Mouse (Mus musculus): ENCODE results near the gene Lonrf2. TPM values are rescaled to one million over a fixed set of nuclear protein-coding genes. Genes with fewer than 3 reads are reported as not detected.

Lonrf2 gene
- polyA plus RNA-seq, 1 experiment from 2014 or later, result 1.2 TPM

DNA sequence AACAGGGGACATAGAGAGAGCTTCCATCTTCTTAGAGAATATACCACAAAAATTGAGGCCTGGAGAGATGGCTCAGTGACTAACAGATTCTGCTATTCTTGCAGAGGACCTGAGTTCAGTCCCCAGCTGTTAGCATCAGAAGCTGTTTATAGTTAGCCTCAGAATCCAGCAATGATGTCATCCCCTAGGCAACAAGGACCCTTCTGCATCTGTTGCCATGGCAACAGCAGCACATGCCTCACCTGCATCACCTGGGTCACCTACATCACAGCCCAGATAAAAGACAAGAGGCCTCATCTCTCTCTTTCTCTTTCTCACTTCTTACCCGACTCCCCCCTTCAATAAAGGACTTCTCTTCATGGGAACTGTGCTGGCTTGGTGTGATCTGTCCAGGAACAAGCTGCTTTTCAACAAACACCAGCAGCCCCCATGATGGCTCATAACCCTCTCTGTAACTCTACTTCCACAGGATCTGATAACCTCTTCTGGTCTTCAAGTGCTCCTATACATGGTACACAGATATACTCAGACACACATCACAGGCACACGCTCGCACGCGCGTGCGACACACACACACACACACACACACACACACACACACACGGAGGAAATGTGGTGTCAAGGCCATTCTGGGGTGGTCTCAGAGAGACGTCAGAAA lies 24.5 kb upstream of the Lonrf2 start:
- DNase-seq (ENCODE audit: low spot score), result no peak
- WGBS, result 83% methylated on average over 9 of the region's 9 CpGs
- H3K36me3 ChIP-seq (replicated peaks), result no peaks in the 10 kb centered on the region
- H3K27me3 ChIP-seq (replicated peaks; ENCODE audit: low read depth, poor library complexity, severe bottlenecking), result no peaks in the 10 kb centered on the region
- H3K4me1 ChIP-seq, result no peaks in the 10 kb centered on the region
- H3K27ac ChIP-seq (replicated peaks), result no peak overlapping the region
- H3K9me3 ChIP-seq, result no peaks in the 10 kb centered on the region
- H3K4me3 ChIP-seq, result no peak overlapping the region

DNA sequence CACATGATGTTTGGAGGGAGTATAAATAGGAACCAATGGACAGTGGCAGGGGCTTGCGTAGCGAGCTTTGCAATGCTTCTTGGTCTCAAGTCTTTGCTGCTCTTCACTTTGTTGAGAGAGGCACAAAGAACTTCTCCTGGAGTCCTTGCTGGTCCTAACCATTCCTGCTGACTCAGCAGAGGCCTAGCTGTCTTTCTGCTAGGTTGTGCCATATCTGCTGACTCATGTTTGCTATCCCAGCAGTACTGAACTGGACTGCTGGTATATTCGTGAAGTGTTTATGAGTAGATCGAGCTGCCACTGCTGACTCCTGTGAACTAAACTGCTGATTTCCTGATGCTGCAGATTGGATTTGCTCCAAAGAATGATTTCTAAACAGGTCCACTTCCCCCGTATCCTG lies 23.7 kb upstream of the Lonrf2 start:
- no peak for DNase-seq (ENCODE audit: low spot score)
- Histone ChIP-seq H3K4me3 (no peak overlapping the region), H3K9me3 (no peaks in the 10 kb centered on the region), H3K27ac (replicated peaks) (no peak overlapping the region), H3K4me1 (no peaks in the 10 kb centered on the region), H3K27me3 (replicated peaks; ENCODE audit: low read depth, poor library complexity, severe bottlenecking) (no peaks in the 10 kb centered on the region; the same call in 1 of the 2 replicates), H3K36me3 (replicated peaks) (no peaks in the 10 kb centered on the region)
- 87% methylated on average over 5 of the region's 5 CpGs for WGBS

DNA sequence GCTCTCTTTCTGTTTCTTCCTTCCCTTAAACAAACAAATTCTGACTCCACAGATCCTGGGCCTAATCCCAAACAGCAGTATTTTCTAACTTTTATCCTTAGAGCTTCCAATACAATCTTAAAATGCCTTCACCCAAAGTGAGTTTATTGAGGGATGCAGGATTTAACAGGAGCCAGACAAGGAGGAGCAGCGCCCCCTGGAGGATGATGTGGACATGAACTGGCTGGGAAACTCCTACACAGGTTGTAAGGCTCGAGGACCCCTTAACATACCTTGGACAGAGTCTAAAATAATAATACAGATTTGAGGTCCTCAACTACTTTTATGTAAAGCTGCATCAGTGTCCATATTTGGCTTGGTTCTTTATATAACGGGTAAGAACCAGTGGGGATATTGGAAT lies 19.7 kb upstream of the Lonrf2 start:
- DNase-seq (ENCODE audit: low spot score), result peak; percentile 79
- no peak overlapping the region for H3K27ac ChIP-seq (replicated peaks)
- H3K36me3 ChIP-seq (replicated peaks), result no peaks in the 10 kb centered on the region
- H3K9me3 ChIP-seq, result no peaks in the 10 kb centered on the region
- no peaks in the 10 kb centered on the region; the same call in 1 of the 2 replicates for H3K27me3 ChIP-seq (replicated peaks; ENCODE audit: low read depth, poor library complexity, severe bottlenecking)
- H3K4me3 ChIP-seq, result no peak overlapping the region
- WGBS, result 22% methylated on average over 3 of the region's 3 CpGs
- no peaks in the 10 kb centered on the region for H3K4me1 ChIP-seq

DNA sequence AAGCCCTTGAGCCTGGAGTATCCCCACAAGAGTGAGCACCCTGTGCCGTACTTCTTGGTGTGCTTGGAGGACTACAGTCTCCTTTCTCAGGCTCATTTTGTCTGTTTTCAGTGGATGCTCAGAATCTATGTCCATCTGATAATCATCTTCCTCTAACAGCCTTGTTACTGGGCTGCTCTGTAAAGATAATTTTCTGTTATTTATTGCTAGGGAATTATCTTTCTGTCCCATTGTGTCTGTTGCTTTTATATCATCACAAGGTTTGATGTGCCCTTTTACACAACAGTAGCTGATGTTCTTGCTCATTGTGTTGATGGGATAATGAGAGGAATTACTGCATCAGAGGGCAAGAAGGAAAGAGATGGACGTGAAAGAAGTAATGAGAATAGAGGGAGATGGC lies 15.7 kb upstream of the Lonrf2 start:
- Histone ChIP-seq H3K4me3 (no peak overlapping the region), H3K27ac (replicated peaks) (no peak overlapping the region), H3K27me3 (replicated peaks; ENCODE audit: low read depth, poor library complexity, severe bottlenecking) (no peaks in the 10 kb centered on the region; the same call in 1 of the 2 replicates), H3K9me3 (no peaks in the 10 kb centered on the region), H3K36me3 (replicated peaks) (no peaks in the 10 kb centered on the region), H3K4me1 (peaks cover 4% of the 10 kb centered on the region; the same call in 1 of the 2 replicates)
- no peak for DNase-seq (ENCODE audit: low spot score)
- WGBS, result 74% methylated on average over 2 of the region's 2 CpGs

DNA sequence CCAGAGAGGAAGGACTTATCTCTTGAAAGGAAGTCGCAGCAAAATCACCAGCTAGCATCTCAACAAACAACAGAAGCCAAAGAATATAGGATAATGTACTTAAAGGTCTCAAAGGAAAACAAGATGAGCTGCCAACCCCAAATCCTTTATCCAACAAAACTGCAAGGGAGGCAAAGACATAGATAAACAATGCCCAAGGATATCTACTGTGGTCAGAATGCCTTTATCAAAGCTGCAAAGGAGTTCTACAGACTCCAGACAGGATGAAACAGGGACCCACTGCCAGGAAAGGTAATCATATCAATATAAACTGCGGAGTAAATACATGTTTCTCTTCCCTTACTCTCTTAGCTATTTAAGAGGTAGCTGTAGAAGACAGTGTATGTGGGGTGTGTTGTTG lies 14.1 kb upstream of the Lonrf2 start:
- Histone ChIP-seq H3K27me3 (replicated peaks; ENCODE audit: low read depth, poor library complexity, severe bottlenecking) (no peaks in the 10 kb centered on the region; the same call in 1 of the 2 replicates), H3K9me3 (no peaks in the 10 kb centered on the region), H3K27ac (replicated peaks) (no peak overlapping the region), H3K36me3 (replicated peaks) (no peaks in the 10 kb centered on the region), H3K4me1 (peaks cover 4% of the 10 kb centered on the region; the same call in 1 of the 2 replicates), H3K4me3 (no peak overlapping the region)
- DNase-seq (ENCODE audit: low spot score), result no peak
- 89% methylated on average over 2 of the region's 2 CpGs for WGBS

DNA sequence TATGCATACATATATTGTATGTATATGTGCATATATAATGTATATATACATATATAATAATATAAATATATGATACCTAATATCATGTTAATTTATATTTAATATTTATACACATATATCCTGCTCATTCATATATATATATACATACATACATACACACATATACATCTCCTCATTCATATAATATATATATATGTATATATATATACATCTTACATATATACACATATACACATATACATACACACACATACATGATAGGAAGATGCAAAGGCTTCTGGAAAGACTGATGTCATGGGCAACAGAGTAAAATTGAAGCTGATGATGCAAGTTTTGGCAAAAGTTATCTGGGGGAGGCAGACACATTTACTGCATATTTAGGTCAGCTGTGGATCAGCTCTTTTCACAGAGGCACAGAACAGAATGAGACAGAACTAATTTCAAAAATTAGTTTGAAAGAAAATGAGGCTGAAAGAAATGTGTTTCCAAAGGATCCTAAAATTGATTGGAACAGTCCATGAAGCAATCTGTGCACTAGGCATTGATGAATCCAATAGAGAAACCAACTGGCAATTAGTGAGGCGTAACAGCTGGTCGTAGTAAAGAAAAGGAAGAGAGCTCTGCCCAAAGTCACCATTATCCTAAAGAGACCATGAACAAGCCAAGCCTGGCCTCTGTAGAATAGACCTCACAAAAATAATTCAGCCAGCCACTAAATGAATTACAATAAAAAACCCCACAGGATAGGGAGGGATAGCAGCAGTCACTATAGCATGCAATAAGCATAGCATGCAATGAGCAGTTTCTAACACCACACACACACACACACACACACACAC lies 12.2 kb upstream of the Lonrf2 start:
- no peak overlapping the region for H3K27ac ChIP-seq (replicated peaks)
- no peaks in the 10 kb centered on the region for H3K36me3 ChIP-seq (replicated peaks)
- peaks cover 4% of the 10 kb centered on the region; the same call in 1 of the 2 replicates for H3K4me1 ChIP-seq
- no peak overlapping the region for H3K4me3 ChIP-seq
- H3K9me3 ChIP-seq, result no peaks in the 10 kb centered on the region
- 65% methylated on average over 2 of the region's 2 CpGs for WGBS
- no peaks in the 10 kb centered on the region for H3K27me3 ChIP-seq (replicated peaks; ENCODE audit: low read depth, poor library complexity, severe bottlenecking)
- DNase-seq (ENCODE audit: low spot score), result no peak

- H3K4me1 ChIP-seq, result peaks cover 6% of the 10 kb centered on the region; the same call in 1 of the 2 replicates
- no peaks in the 10 kb centered on the region for H3K27me3 ChIP-seq (replicated peaks; ENCODE audit: low read depth, poor library complexity, severe bottlenecking)
- H3K36me3 ChIP-seq (replicated peaks), result no peaks in the 10 kb centered on the region
- DNase-seq (ENCODE audit: low spot score), result peak; percentile 20
- no peak overlapping the region for H3K4me3 ChIP-seq
- WGBS, result 57% methylated on average over 11 of the region's 11 CpGs
- H3K9me3 ChIP-seq, result no peaks in the 10 kb centered on the region
- no peak overlapping the region for H3K27ac ChIP-seq (replicated peaks)
Observed at GRCm38 (mm10) chr1:38847975-38848374, 11.5 kb upstream of the Lonrf2 start.

DNA sequence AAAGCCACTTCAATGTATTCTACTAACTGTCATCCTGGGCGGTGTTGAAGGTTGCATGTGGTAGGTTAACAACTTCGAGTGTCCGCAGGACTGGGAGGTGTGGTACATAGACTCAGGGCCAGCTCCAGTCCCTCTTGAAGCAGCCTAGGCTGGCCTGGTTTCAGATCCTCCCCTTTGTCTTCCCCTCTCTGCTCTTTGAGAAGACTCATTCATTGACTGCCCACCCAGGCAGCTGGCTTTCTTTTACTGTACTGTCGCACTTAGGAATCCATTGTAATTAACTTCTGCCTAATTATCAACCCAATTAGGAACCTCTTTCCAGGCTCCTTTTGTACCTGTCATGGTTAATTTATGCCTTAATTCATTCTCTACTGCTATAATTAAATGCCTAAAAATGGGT lies 6.8 kb upstream of the Lonrf2 start:
- 57% methylated on average over 4 of the region's 4 CpGs for WGBS
- Histone ChIP-seq H3K27me3 (replicated peaks; ENCODE audit: low read depth, poor library complexity, severe bottlenecking) (peaks cover 13% of the 10 kb centered on the region), H3K4me1 (peaks cover 7% of the 10 kb centered on the region; the same call in 1 of the 2 replicates), H3K9me3 (no peaks in the 10 kb centered on the region), H3K27ac (replicated peaks) (no peak overlapping the region), H3K4me3 (no peak overlapping the region), H3K36me3 (replicated peaks) (no peaks in the 10 kb centered on the region)
- DNase-seq (ENCODE audit: low spot score), result no peak

DNA sequence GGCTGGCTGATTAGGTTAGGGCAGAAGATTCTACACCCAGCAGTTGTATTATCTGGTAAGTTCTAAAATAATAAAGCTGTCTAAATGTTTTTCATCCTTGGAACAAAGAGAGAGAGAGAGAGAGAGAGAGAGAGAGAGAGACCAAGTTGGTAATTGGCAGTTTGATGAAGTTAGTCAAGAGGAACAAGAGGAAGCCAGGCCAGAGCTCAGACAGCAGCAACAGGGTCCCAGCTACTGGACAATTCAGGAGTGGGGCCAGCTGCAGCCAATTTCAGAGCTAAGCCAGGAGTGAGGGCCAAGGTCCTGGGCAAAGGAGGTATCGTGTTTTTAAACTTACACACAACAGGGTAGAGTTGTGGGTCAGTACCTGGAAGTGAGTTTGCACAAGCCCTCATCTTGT lies 6.3 kb upstream of the Lonrf2 start:
- Histone ChIP-seq H3K27ac (replicated peaks) (no peak overlapping the region), H3K4me3 (no peak overlapping the region), H3K9me3 (no peaks in the 10 kb centered on the region), H3K36me3 (replicated peaks) (no peaks in the 10 kb centered on the region), H3K27me3 (replicated peaks; ENCODE audit: low read depth, poor library complexity, severe bottlenecking) (peaks cover 17% of the 10 kb centered on the region), H3K4me1 (peaks cover 4% of the 10 kb centered on the region; the same call in 1 of the 2 replicates)
- 64% methylated on average over 1 of the region's 1 CpGs for WGBS
- no peak for DNase-seq (ENCODE audit: low spot score)

- H3K27ac ChIP-seq (replicated peaks), result no peak overlapping the region
- H3K36me3 ChIP-seq (replicated peaks), result no peaks in the 10 kb centered on the region
- no peak overlapping the region for H3K4me3 ChIP-seq
- 52% methylated on average over 1 of the region's 1 CpGs for WGBS
- H3K9me3 ChIP-seq, result no peaks in the 10 kb centered on the region
- H3K27me3 ChIP-seq (replicated peaks; ENCODE audit: low read depth, poor library complexity, severe bottlenecking), result peaks cover 46% of the 10 kb centered on the region
- H3K4me1 ChIP-seq, result peaks cover 19% of the 10 kb centered on the region
- DNase-seq (ENCODE audit: low spot score), result no peak
Observed at GRCm38 (mm10) chr1:38839944-38840343, 3.4 kb upstream of the Lonrf2 start.

DNA sequence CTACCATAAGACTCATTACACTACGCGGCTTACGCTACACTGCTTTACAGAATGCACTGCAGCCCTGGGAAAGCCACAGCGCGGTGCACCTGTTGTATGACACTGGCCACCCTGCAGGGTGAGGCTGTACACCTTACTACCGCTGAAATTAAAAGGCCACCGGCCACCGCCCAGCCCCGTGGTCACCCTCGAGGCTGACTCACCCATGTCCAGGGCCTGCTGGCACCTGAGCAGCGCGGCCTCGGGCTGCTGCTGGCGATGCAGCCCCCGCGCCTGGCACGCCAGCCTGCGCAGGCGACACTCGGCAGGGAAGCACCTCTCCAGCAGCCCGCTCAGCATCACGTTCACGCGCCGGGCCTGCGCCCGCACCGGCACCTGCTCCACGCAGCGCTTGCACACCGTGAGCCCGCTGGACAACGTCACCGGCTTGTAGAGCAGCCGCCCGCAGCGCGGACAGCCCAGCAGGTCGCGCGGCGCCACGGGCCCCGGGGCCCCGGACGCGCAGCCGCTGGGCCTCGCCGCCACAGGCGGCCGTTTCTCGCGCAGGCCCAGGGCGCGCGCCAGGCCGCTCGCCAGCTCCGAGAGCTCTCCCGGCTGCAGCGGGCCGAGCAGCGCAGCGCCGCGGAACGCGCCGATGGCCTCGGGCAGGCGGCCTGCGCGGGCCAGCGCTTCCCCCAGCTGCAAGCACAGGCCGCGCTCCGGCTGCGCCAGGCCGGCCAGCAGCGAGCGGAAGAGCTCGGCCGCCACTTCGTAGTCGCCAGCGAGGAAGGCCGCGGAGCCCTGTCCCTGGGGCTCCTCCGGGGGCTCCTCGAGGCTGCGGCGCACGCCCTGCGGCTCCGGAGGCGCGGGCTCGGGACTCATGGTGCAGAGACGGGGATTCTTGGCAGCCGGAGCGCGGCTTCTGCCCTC lies 689 bp downstream of the Lonrf2 start:
- Histone ChIP-seq H3K36me3 (replicated peaks) (0 out of 2 replicates have a peak, but pooled peaks cover 3% of the 10 kb centered on the region), H3K27ac (replicated peaks) (peak overlapping the region; percentile 85), H3K4me3 (peak overlapping the region; percentile 64), H3K4me1 (peaks cover 16% of the 10 kb centered on the region), H3K27me3 (replicated peaks; ENCODE audit: low read depth, poor library complexity, severe bottlenecking) (peaks cover 64% of the 10 kb centered on the region), H3K9me3 (no peaks in the 10 kb centered on the region)
- WGBS, result 3% methylated on average over 103 of the region's 103 CpGs
- DNase-seq (ENCODE audit: low spot score), result peak; percentile 72

- Histone ChIP-seq H3K27ac (replicated peaks) (no peak overlapping the region), H3K36me3 (replicated peaks) (0 out of 2 replicates have a peak, but pooled peaks cover 3% of the 10 kb centered on the region), H3K4me3 (peak overlapping the region; percentile 64), H3K4me1 (peaks cover 16% of the 10 kb centered on the region), H3K27me3 (replicated peaks; ENCODE audit: low read depth, poor library complexity, severe bottlenecking) (peaks cover 64% of the 10 kb centered on the region), H3K9me3 (no peaks in the 10 kb centered on the region)
- peak; percentile 38 for DNase-seq (ENCODE audit: low spot score)
- 24% methylated on average over 3 of the region's 3 CpGs for WGBS
Observed at GRCm38 (mm10) chr1:38834899-38835298, 1.6 kb downstream of the Lonrf2 start.

All from embryonic facial prominence, embryonic 10.5 days (tissue).